Mouse (Mus musculus) ES-E14 (cell line): ENCODE measurements at regions not wholly inside any gene's neighbourhood (a gene's known extent, or its start where the extent isn't known, plus 50 kb on each side); places are given as distances from the start of the nearest gene placed in this dataset.

Experiments
- DNase-seq: peaks from one replicate; pipeline ENCODE4 v3.0.0-alpha.2; 2013; ENCODE audit warnings: low read depth, low spot score
- H3K27ac ChIP-seq: 2 replicates; pipeline ENCODE4 v1.5.1; 2012; ENCODE audit warnings: low read depth, mild to moderate bottlenecking, low read length, moderate library complexity, mixed read lengths; ENCODE audit not compliant: poor library complexity, insufficient read depth, severe bottlenecking
- H3K36me3 ChIP-seq: 2 replicates; pipeline ENCODE4 v1.6.1; 2012; ENCODE audit warnings: mild to moderate bottlenecking, low read length, moderate library complexity, mixed read lengths; ENCODE audit not compliant: control insufficient read depth, poor library complexity, insufficient read depth, severe bottlenecking
- H3K4me1 ChIP-seq, 2 experiments: fragments of 150-350 bp in 1 of 2; sonication (generic) in 1 of 2; 2 replicates each; pipeline ENCODE4 v1.6.1; 2012; ENCODE audit warnings: low read length in 2 of 2, mild to moderate bottlenecking in 1 of 2, mixed read lengths in 1 of 2; ENCODE audit not compliant: control insufficient read depth in 2 of 2, insufficient read depth in 2 of 2, poor library complexity in 1 of 2
- H3K4me3 ChIP-seq, 2 experiments: fragments of 150-350 bp in 1 of 2; sonication (generic) in 1 of 2; 2 replicates each; pipeline ENCODE4 v1.5.1; 2012; ENCODE audit warnings: low read length in 2 of 2, low read depth in 1 of 2, mild to moderate bottlenecking in 1 of 2, mixed read lengths in 1 of 2; ENCODE audit not compliant: insufficient read depth in 1 of 2, poor library complexity in 1 of 2, severe bottlenecking in 1 of 2
- H3K9ac ChIP-seq: 2 replicates; pipeline ENCODE4 v1.6.1; 2012; ENCODE audit warnings: low read depth, mild to moderate bottlenecking, low read length, mixed read lengths; ENCODE audit not compliant: poor library complexity, insufficient read depth, severe bottlenecking
- H3K9me3 ChIP-seq: fragments of 150-350 bp; sonication (generic); 2 replicates; pipeline ENCODE4 v1.6.1; 2012; ENCODE audit warnings: low read depth, mild to moderate bottlenecking, low read length; ENCODE audit not compliant: control insufficient read depth, insufficient read depth
- CHD2 ChIP-seq: IDR thresholded peaks from 2 replicates; pipeline ENCODE4 v1.6.1; 2014; ENCODE audit warnings: mild to moderate bottlenecking, low read depth, low read length, inconsistent platforms
- HCFC1 ChIP-seq: IDR thresholded peaks from 2 replicates; pipeline ENCODE4 v1.6.1; 2012; ENCODE audit warnings: low read length, inconsistent platforms, borderline replicate concordance; ENCODE audit not compliant: insufficient read depth
- MAFK ChIP-seq: IDR thresholded peaks from 2 replicates; pipeline ENCODE4 v1.6.1; 2014; ENCODE audit warnings: mild to moderate bottlenecking, low read depth, low read length, inconsistent platforms; ENCODE audit not compliant: insufficient read depth
- ZC3H11A ChIP-seq: IDR thresholded peaks from 2 replicates; pipeline ENCODE4 v1.6.1; 2012; ENCODE audit warnings: low read depth, mild to moderate bottlenecking, inconsistent platforms, low read length, borderline replicate concordance
- ZNF384 ChIP-seq: IDR thresholded peaks from 2 replicates; pipeline ENCODE4 v1.6.1; 2012; ENCODE audit warnings: low read depth, low read length, inconsistent platforms
- in situ Hi-C, 2 experiments: fragments of 600-800 bp; cut with MboI; formaldehyde crosslinking; loops; one replicate each; pipeline ENCODE4 v1.15.1; 2025; ENCODE audit warnings: low sequenced_read_pairs in 2 of 2, inconsistent platforms in 1 of 2; ENCODE audit not compliant: unreplicated experiment in 2 of 2

- in situ Hi-C loops, result no loop called here
- no peak for DNase-seq
- H3K36me3 ChIP-seq, result no peaks in the 10 kb centered on the region
- H3K9me3 ChIP-seq, result no peaks in the 10 kb centered on the region
- no peak overlapping the region for H3K9ac ChIP-seq
- H3K4me1 ChIP-seq, result no peaks in the 10 kb centered on the region
- H3K4me3 ChIP-seq, result no peak overlapping the region
- H3K27ac ChIP-seq, result no peak overlapping the region
- no peak for TF ChIP-seq MAFK
- TF ChIP-seq ZC3H11A, result no peak
- no peak for TF ChIP-seq CHD2
- no peak for TF ChIP-seq ZNF384
- no peak for TF ChIP-seq HCFC1
Measured at GRCm38 (mm10) chr3:110366151-110366550, 115.4 kb upstream of the Prmt6 start.

GRCm38 (mm10) chr3:110361900-110362299 is 111.1 kb upstream of the Prmt6 start:
- in situ Hi-C loops, result no loop called here
- no peaks in the 10 kb centered on the region for H3K4me1 ChIP-seq
- no peaks in the 10 kb centered on the region for H3K9me3 ChIP-seq
- H3K27ac ChIP-seq, result no peak overlapping the region
- H3K9ac ChIP-seq, result no peak overlapping the region
- peak; percentile 21 for DNase-seq
- no peak for TF ChIP-seq HCFC1
- TF ChIP-seq ZC3H11A, result no peak
- TF ChIP-seq MAFK, result no peak
- no peak for TF ChIP-seq ZNF384
- no peak for TF ChIP-seq CHD2
- no peak overlapping the region for H3K4me3 ChIP-seq
- H3K36me3 ChIP-seq, result no peaks in the 10 kb centered on the region

- Histone ChIP-seq H3K4me3 (no peak overlapping the region), H3K27ac (no peak overlapping the region), H3K36me3 (no peaks in the 10 kb centered on the region), H3K9me3 (no peaks in the 10 kb centered on the region), H3K4me1 (no peaks in the 10 kb centered on the region), H3K9ac (no peak overlapping the region)
- in situ Hi-C loops, result no loop called here
- no peak for DNase-seq
- TF ChIP-seq ZC3H11A (no peak), MAFK (no peak), HCFC1 (no peak), ZNF384 (no peak), CHD2 (no peak)
Measured at GRCm38 (mm10) chr3:110356822-110357594, 106.2 kb upstream of the Prmt6 start.

- no peak overlapping the region for H3K27ac ChIP-seq
- H3K36me3 ChIP-seq, result no peaks in the 10 kb centered on the region
- no peak overlapping the region for H3K4me3 ChIP-seq
- H3K4me1 ChIP-seq, result no peaks in the 10 kb centered on the region
- no peaks in the 10 kb centered on the region for H3K9me3 ChIP-seq
- in situ Hi-C loops, result no loop called here
- no peak for TF ChIP-seq MAFK
- no peak for TF ChIP-seq ZNF384
- DNase-seq, result no peak
- no peak overlapping the region for H3K9ac ChIP-seq
Measured at GRCm38 (mm10) chr3:110353654-110354053, 102.9 kb upstream of the Prmt6 start.

- Histone ChIP-seq H3K4me1 (no peaks in the 10 kb centered on the region), H3K9me3 (no peaks in the 10 kb centered on the region), H3K4me3 (no peak overlapping the region), H3K36me3 (no peaks in the 10 kb centered on the region), H3K27ac (no peak overlapping the region), H3K9ac (no peak overlapping the region)
- in situ Hi-C loops, result no loop called here
- TF ChIP-seq CHD2, result no peak
- no peak for TF ChIP-seq ZC3H11A
- no peak for TF ChIP-seq HCFC1
- TF ChIP-seq ZNF384, result no peak
- no peak for TF ChIP-seq MAFK
- no peak for DNase-seq
Measured at GRCm38 (mm10) chr3:110350075-110350474, 99.3 kb upstream of the Prmt6 start.
